8 mouse cellular contexts compared by ENCODE assay signal in genomic region chr9:14752001-14752522, GRCm38 (mm10). TPM values are rescaled to one million over a fixed set of nuclear protein-coding genes. Genes with fewer than 3 reads are reported as not detected.
DNase-seq lines count a peak whose midpoint lies in the region; ATAC-seq and TF ChIP-seq lines count a peak whose summit lies in the region.

TSS of gene Fut4 (minus strand) at chr9:14752393.

- peak; percentile 15 for DNase-seq in ES-CJ7 (ENCODE audit: low read depth, low spot score)
- DNase-seq in gastrocnemius, postnatal 36 days, result peak; percentile 34 to 55
- DNase-seq in induced T-regulatory cell, adult 2 months (ENCODE audit: low read depth), result peak; percentile 46
- peak; percentile 4 to 13 for DNase-seq in natural killer cell, adult 2 months (ENCODE audit: low spot score in 2 of 2)
- DNase-seq in thymus, postnatal 14 days, result peak; percentile 63
- no peak for DNase-seq in left cerebral cortex, postnatal 36 days (ENCODE audit: low spot score in 2 of 2)

- H3K36me3 ChIP-seq in liver, embryonic 15.5 days (replicated peaks), result no peaks in the 10 kb centered on the region

- H3K27ac ChIP-seq in bone marrow macrophage, adult 2 months (ENCODE audit: insufficient read depth, low read depth, low read length), result no peak within 1 kb of the TSS
- H3K27ac ChIP-seq in liver, embryonic 15.5 days (replicated peaks), result no peak within 1 kb of the TSS

- TF ChIP-seq CTCF in bone marrow macrophage, adult 2 months (IDR thresholded peaks at IDR 0.05; ENCODE audit: low read depth, low read length), result no peak

- no peaks in the 10 kb centered on the region for H3K9me3 ChIP-seq in liver, embryonic 15.5 days (replicated peaks)

- H3K9ac ChIP-seq in liver, embryonic 15.5 days, result peak within 1 kb of the TSS; percentile 30; the same call in 1 of the 2 replicates

- peaks cover 3% of the 10 kb centered on the region for H3K4me1 ChIP-seq in bone marrow macrophage, adult 2 months (ENCODE audit: control insufficient read depth, insufficient read depth, low read length)
- H3K4me1 ChIP-seq in liver, embryonic 15.5 days (replicated peaks), result peaks cover 12% of the 10 kb centered on the region

- ATAC-seq in liver, embryonic 15.5 days (ENCODE audit: insufficient read depth), result peak; percentile 63

- under 1% methylated on average over 28 of the region's 28 CpGs for WGBS in liver, embryonic 15.5 days (ENCODE audit: insufficient replicate concordance)

- H3K4me3 ChIP-seq in bone marrow macrophage, adult 2 months (ENCODE audit: insufficient read depth, low read length), result peak within 1 kb of the TSS; percentile 67
- H3K4me3 ChIP-seq in liver, embryonic 15.5 days (replicated peaks), result peak within 1 kb of the TSS; percentile 52

- no peak for TF ChIP-seq POLR2A in bone marrow macrophage, adult 2 months (IDR thresholded peaks at IDR 0.05; ENCODE audit: borderline replicate concordance, low read depth, low read length)

- intact Hi-C loops in gastrocnemius, postnatal 36 days (cut with DNase I), result no loop called here
- intact Hi-C loops in left cerebral cortex, postnatal 36 days (cut with DNase I), result no loop called here

- H3K4me2 ChIP-seq in liver, embryonic 15.5 days, result peak within 1 kb of the TSS; percentile 74

- peaks cover 19% of the 10 kb centered on the region for H3K27me3 ChIP-seq in liver, embryonic 15.5 days

RNA-seq across cellular contexts. Expression of gene Fut4, which starts in this region (rescaled TPM):
- polyA plus RNA-seq in bone marrow macrophage, adult 2 months (2012; ENCODE audit: insufficient read depth, insufficient read length, missing spikeins), result 2.4 and 3.0 TPM in 2 replicates
- under 1 TPM; 0.17 to 0.26 TPM for total RNA-seq in gastrocnemius, postnatal 36 days (2021)
- 0.63 and 0.76 TPM in 2 replicates for polyA plus RNA-seq in liver, embryonic 15.5 days (2015; fragmentation: Nextera tagmentation; extraction: Ambion mirVana)
- total RNA-seq in left cerebral cortex, postnatal 36 days (2021), result under 1 TPM; 0.16 to 0.20 TPM

Comparison
In these comparisons a context has a peak if more than half of its experiments do, and no peak if none do; other contexts are left out.
1. Peak in DNase-seq in gastrocnemius, postnatal 36 days; RNA of the gene not detected or under 1 TPM.
2. Peak in ATAC-seq, H3K4me3 ChIP-seq, H3K9ac ChIP-seq and H3K4me2 ChIP-seq in liver, embryonic 15.5 days; RNA of the gene not detected or under 1 TPM.
3. DNase-seq: peak in ES-CJ7 (single experiment), induced T-regulatory cell, adult 2 months (single experiment), natural killer cell, adult 2 months (2 of 2) and thymus, postnatal 14 days (single experiment); none in left cerebral cortex, postnatal 36 days (0 of 2).